Mouse (Mus musculus) cerebellum, adult 2 months (tissue): ENCODE results near the gene Siglec1.

Source experiments
- CTCF ChIP-seq: fragments of 200-500 bp; IDR thresholded peaks from 2 replicates; pipeline ENCODE4 v1.5.1; 2011; ENCODE audit warnings: low read depth, mild to moderate bottlenecking, control low read depth, low read length, moderate library complexity, borderline replicate concordance; ENCODE audit not compliant: insufficient read depth
- POLR2A ChIP-seq: fragments of 200-500 bp; IDR thresholded peaks from 2 replicates; pipeline ENCODE4 v1.6.1; 2011; ENCODE audit warnings: low read length, control low read depth, borderline replicate concordance; ENCODE audit not compliant: insufficient read depth

GRCm38 (mm10) chr2:131090852-131091251, 4.3 kb upstream of the Siglec1 start:
- TF ChIP-seq CTCF (no peak), POLR2A (no peak)
